Mouse (Mus musculus): ENCODE results near the gene Zfp536. TPM values are rescaled to one million over a fixed set of nuclear protein-coding genes. Genes with fewer than 3 reads are reported as not detected.

Gene Zfp536
- total and polyA plus RNA-seq, 3 experiments = not detected

DNA sequence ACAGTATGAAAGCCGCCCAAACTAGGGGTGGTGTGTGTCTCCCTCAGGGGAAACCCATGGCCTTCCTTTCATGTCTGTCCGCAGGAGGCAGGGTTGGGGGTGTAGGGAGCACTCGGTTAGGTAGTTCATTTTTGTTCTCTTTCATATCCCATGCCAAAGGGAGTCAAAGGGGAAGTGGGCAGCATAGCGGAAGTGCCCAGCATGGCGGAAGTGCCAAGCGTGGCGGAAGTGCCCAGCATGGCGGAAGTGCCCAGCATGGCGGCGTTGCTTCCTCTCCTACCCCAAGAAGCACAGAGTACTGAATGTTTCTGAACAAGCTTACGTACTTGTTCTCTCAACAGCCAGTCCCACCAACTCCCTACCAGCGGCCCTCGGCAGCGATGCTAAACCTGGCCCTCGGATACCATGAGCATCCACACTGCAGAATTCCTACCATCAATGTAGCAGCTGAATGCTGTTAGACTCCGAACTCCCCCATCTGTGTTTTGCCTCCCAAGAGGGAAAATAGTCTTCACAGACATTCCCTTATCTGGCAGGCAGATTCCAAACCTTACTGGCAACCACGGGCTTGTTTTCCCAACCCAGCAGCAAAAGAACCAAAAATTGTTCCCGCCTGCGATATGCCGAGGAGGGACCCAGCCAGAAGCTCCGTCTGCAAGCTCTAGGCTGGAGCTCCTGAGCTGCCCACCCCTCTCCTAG, 125.4 kb downstream of the Zfp536 start:
- no peak overlapping the region for H3K9ac ChIP-seq (ENCODE audit: insufficient read depth, low read depth)
- H3K9me3 ChIP-seq (replicated peaks; ENCODE audit: low read length) = peaks cover 65% of the 10 kb centered on the region
- H3K4me2 ChIP-seq (ENCODE audit: insufficient read depth, low read depth, poor library complexity, severe bottlenecking) = no peak overlapping the region
- in situ Hi-C loops (cut with MboI; ENCODE audit: low pct_ligation_motif_present, low pct_unique_long_range_greater_than_20kb, low sequenced_read_pairs) = no loop called here
- no peaks in the 10 kb centered on the region for H3K79me2 ChIP-seq (replicated peaks; ENCODE audit: control insufficient read depth, extremely low read depth, insufficient read depth, poor library complexity, severe bottlenecking)
- no peak overlapping the region for H3K27ac ChIP-seq (ENCODE audit: insufficient read depth, low read depth)
- no peaks in the 10 kb centered on the region for H3K36me3 ChIP-seq (replicated peaks in 1 of 2; ENCODE audit: control insufficient read depth in 1 of 2, insufficient read depth in 1 of 2, low read length in 1 of 2)
- no peak overlapping the region for H3K4me3 ChIP-seq (replicated peaks in 1 of 3; ENCODE audit: low read depth in 2 of 3, low read length in 2 of 3, poor library complexity in 1 of 3)
- DNase-seq (ENCODE audit: extremely low read depth) = no peak
- no peaks in the 10 kb centered on the region for H3K27me3 ChIP-seq (replicated peaks)
- dilution Hi-C loops (cut with MboI; ENCODE audit: extremely low pct_ligation_motif_present, extremely low pct_unique_long_range_greater_than_20kb, low sequenced_read_pairs) = no loop called here
- no peaks in the 10 kb centered on the region for H3K4me1 ChIP-seq (ENCODE audit: control insufficient read depth in 1 of 2, insufficient read depth in 2 of 2)
- TF ChIP-seq ZC3H11A (IDR thresholded peaks at IDR 0.05; ENCODE audit: low read depth, low read length) (no peak), MAFK (IDR thresholded peaks at IDR 0.05; ENCODE audit: insufficient replicate concordance, low read length) (no peak), POLR2AphosphoS2 (IDR thresholded peaks at IDR 0.05; ENCODE audit: low read depth, low read length) (no peak), USF1 (IDR thresholded peaks at IDR 0.05; ENCODE audit: low read depth, low read length) (no peak), CHD2 (IDR thresholded peaks at IDR 0.05; ENCODE audit: low read length) (no peak), KAT2A (IDR thresholded peaks at IDR 0.05; ENCODE audit: insufficient replicate concordance, low read length) (no peak)

DNA sequence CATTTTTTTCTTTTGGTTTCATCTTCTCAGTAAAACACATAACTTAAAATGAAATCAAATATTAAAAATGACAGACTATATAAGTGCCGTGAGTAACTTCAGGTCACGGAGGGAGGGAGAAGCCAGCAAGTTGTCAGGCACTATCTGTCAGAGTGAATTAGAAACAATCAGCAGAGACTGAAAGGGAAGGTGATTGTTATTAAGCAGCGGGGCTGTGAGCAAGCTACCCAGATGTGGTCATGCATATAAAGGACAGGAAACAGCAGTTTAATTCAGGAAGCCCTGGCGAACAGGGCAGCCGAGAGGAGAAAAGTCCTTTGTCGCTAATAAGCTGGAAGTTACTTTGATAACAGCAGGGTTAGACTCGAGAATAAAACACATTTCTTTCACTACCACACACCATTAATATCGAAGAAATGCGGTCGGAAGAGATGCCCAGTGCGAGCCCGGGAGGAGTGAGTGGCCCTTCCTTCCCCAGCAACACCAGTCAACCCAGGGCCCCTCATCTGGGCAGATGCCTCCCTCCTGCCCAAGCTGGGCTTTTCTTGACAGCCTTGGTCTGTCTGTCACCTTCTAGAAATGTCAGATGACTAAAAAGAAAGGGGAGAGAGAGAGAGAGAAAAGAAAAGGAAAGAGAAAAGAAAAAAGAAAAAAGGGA, 133.6 kb downstream of the Zfp536 start:
- no peak overlapping the region for H3K4me3 ChIP-seq (replicated peaks in 1 of 3; ENCODE audit: low read depth in 2 of 3, low read length in 2 of 3, poor library complexity in 1 of 3)

More for the DNA sequence above, 133.6 kb downstream of the Zfp536 start:
- H3K79me2 ChIP-seq (replicated peaks; ENCODE audit: control insufficient read depth, extremely low read depth, insufficient read depth, poor library complexity, severe bottlenecking) = no peaks in the 10 kb centered on the region
- dilution Hi-C loops (cut with MboI; ENCODE audit: extremely low pct_ligation_motif_present, extremely low pct_unique_long_range_greater_than_20kb, low sequenced_read_pairs) (no loop called here), in situ Hi-C loops (cut with MboI; ENCODE audit: low pct_ligation_motif_present, low pct_unique_long_range_greater_than_20kb, low sequenced_read_pairs) (no loop called here)
- no peak overlapping the region for H3K4me2 ChIP-seq (ENCODE audit: insufficient read depth, low read depth, poor library complexity, severe bottlenecking)
- no peak overlapping the region for H3K9ac ChIP-seq (ENCODE audit: insufficient read depth, low read depth)
- no peaks in the 10 kb centered on the region for H3K4me1 ChIP-seq (ENCODE audit: control insufficient read depth in 1 of 2, insufficient read depth in 2 of 2)
- no peak for TF ChIP-seq ZC3H11A (IDR thresholded peaks at IDR 0.05; ENCODE audit: low read depth, low read length)
- no peak for TF ChIP-seq MAZ (IDR thresholded peaks at IDR 0.05; ENCODE audit: low read depth, low read length)
- TF ChIP-seq HCFC1 (IDR thresholded peaks at IDR 0.05; ENCODE audit: low read depth, low read length) = no peak
- no peak for TF ChIP-seq CHD1 (IDR thresholded peaks at IDR 0.05; ENCODE audit: low read depth, low read length)
- no peak for TF ChIP-seq IRF4 (IDR thresholded peaks at IDR 0.05; ENCODE audit: low read depth, low read length)
- TF ChIP-seq USF2 (conservative IDR thresholded peaks at IDR 0.05; ENCODE audit: low read depth, low read length) = no peak
- TF ChIP-seq CHD2 (IDR thresholded peaks at IDR 0.05; ENCODE audit: low read length) = no peak
- TF ChIP-seq USF1 (IDR thresholded peaks at IDR 0.05; ENCODE audit: low read depth, low read length) = no peak
- no peak for TF ChIP-seq BHLHE40 (IDR thresholded peaks at IDR 0.05; ENCODE audit: low read depth, low read length)
- TF ChIP-seq MEF2A (IDR thresholded peaks at IDR 0.05; ENCODE audit: borderline replicate concordance, low read depth, low read length) = no peak
- no peak for TF ChIP-seq ZKSCAN1 (IDR thresholded peaks at IDR 0.05; ENCODE audit: borderline replicate concordance, low read depth, low read length)
- TF ChIP-seq ZNF384 (IDR thresholded peaks at IDR 0.05; ENCODE audit: low read depth, low read length) = no peak
- TF ChIP-seq JUND (conservative IDR thresholded peaks at IDR 0.05; ENCODE audit: low read depth, low read length) = no peak
- TF ChIP-seq CTCF (conservative IDR thresholded peaks at IDR 0.05 in 1 of 2, IDR thresholded peaks at IDR 0.05 in 1 of 2; ENCODE audit: low read depth in 2 of 2, low read length in 2 of 2) = no peak
- TF ChIP-seq NELFE (IDR thresholded peaks at IDR 0.05; ENCODE audit: low read depth, low read length) = no peak
- TF ChIP-seq PAX5 (IDR thresholded peaks at IDR 0.05; ENCODE audit: low read length) = no peak
- TF ChIP-seq NRF1 (IDR thresholded peaks at IDR 0.05; ENCODE audit: low read depth, low read length) = no peak
- no peak for TF ChIP-seq POLR2A (IDR thresholded peaks at IDR 0.05; ENCODE audit: low read depth, low read length)
- DNase-seq (ENCODE audit: extremely low read depth) = no peak
- H3K27me3 ChIP-seq (replicated peaks) = no peaks in the 10 kb centered on the region
- no peak overlapping the region for H3K27ac ChIP-seq (ENCODE audit: insufficient read depth, low read depth)
- no peaks in the 10 kb centered on the region for H3K36me3 ChIP-seq (replicated peaks in 1 of 2; ENCODE audit: control insufficient read depth in 1 of 2, insufficient read depth in 1 of 2, low read length in 1 of 2)
- peaks cover 83% of the 10 kb centered on the region for H3K9me3 ChIP-seq (replicated peaks; ENCODE audit: low read length)

All from CH12.LX (cell line).